Mouse (Mus musculus) midbrain, embryonic 14.5 days (tissue): ENCODE data around the gene Lamtor4. TPM values are rescaled to one million over a fixed set of nuclear protein-coding genes. Genes with fewer than 3 reads are reported as not detected.

Experiments used
- ATAC-seq: fragments of 200-750 bp; cut with Nextera tagmentation; 2 replicates; pipeline ENCODE4 v1.8.0; 2017; ENCODE audit warnings: moderate number of reproducible peaks, moderate library complexity; ENCODE audit not compliant: low FRiP score, low TSS enrichment
- DNase-seq: peaks from one replicate; pipeline ENCODE4 v3.0.0-alpha.2; 2015
- H3K27ac ChIP-seq: fragments of 300-500 bp; sonication (generic); replicated peaks from 2 replicates; pipeline ENCODE4 v1.5.1; 2014; ENCODE audit warnings: mild to moderate bottlenecking, low read depth, low read length, moderate library complexity
- H3K27me3 ChIP-seq: fragments of 300-500 bp; sonication (generic); 2 replicates; pipeline ENCODE4 v1.6.1; 2014; ENCODE audit warnings: low read length, control low read depth, mixed read lengths; ENCODE audit not compliant: control insufficient read depth, insufficient read depth
- H3K36me3 ChIP-seq: fragments of 300-500 bp; sonication (generic); 2 replicates; pipeline ENCODE4 v1.6.1; 2014; ENCODE audit warnings: low read length, control low read depth; ENCODE audit not compliant: control insufficient read depth, insufficient read depth
- H3K4me1 ChIP-seq: fragments of 300-500 bp; sonication (generic); 2 replicates; pipeline ENCODE4 v1.6.1; 2014; ENCODE audit warnings: mild to moderate bottlenecking, antibody characterized with exemption, low read length, control low read depth; ENCODE audit not compliant: control insufficient read depth, insufficient read depth
- H3K4me2 ChIP-seq: fragments of 300-500 bp; sonication (generic); 2 replicates; pipeline ENCODE4 v1.6.1; 2014; ENCODE audit warnings: mild to moderate bottlenecking, low read length, moderate library complexity
- H3K4me3 ChIP-seq: fragments of 300-500 bp; sonication (generic); replicated peaks from 2 replicates; pipeline ENCODE4 v1.5.1; 2014; ENCODE audit warnings: low read depth, low read length
- H3K9ac ChIP-seq: fragments of 300-500 bp; sonication (generic); replicated peaks from 2 replicates; pipeline ENCODE4 v1.6.1; 2014; ENCODE audit warnings: mild to moderate bottlenecking, low read length, moderate library complexity
- H3K9me3 ChIP-seq: fragments of 300-500 bp; sonication (generic); 2 replicates; pipeline ENCODE4 v1.6.1; 2016; ENCODE audit warnings: low read length, control low read depth, mixed read lengths; ENCODE audit not compliant: control insufficient read depth
- WGBS: fragments of 180-500 bp; shearing (Covaris S2); extraction: QIAGEN DNeasy Blood & Tissue Kit; methylation state at CpG from one replicate; pipeline ENCODE4 v1.1.7; 2014; 5-methylcytosine and 5-hydroxymethylcytosine counted together
- polyA plus RNA-seq: library from polyadenylated mRNA; unstranded; fragments of >200 nt; fragmentation: Nextera tagmentation; extraction: Ambion mirVana; gene quantifications from 2 replicates; pipeline ENCODE4 v1.2.1, GENCODE M21; 2014

Gene Lamtor4
- polyA plus RNA-seq, 1 experiment from 2014 or later = 71.5 TPM

- WGBS = 90% methylated on average over 10 of the region's 10 CpGs
- Histone ChIP-seq H3K4me3 (no peak overlapping the region), H3K27ac (no peak overlapping the region), H3K9me3 (no peaks in the 10 kb centered on the region), H3K9ac (no peak overlapping the region), H3K4me2 (no peak overlapping the region), H3K36me3 (peaks cover 47% of the 10 kb centered on the region), H3K27me3 (no peaks in the 10 kb centered on the region), H3K4me1 (peaks cover 12% of the 10 kb centered on the region; the same call in 1 of the 2 replicates)
- ATAC-seq = no peak
- no peak for DNase-seq
Observed at GRCm38 (mm10) chr5:138256966-138257584, 1.8 kb downstream of the Lamtor4 start.

GRCm38 (mm10) chr5:138257585-138257978 is 2.3 kb downstream of the Lamtor4 start:
- H3K9ac ChIP-seq = no peak overlapping the region
- H3K9me3 ChIP-seq = no peaks in the 10 kb centered on the region
- ATAC-seq (no peak), DNase-seq (no peak)
- no peak overlapping the region for H3K4me3 ChIP-seq
- H3K4me1 ChIP-seq = peaks cover 16% of the 10 kb centered on the region
- no peak overlapping the region for H3K27ac ChIP-seq
- WGBS = 92% methylated on average over 4 of the region's 4 CpGs
- H3K4me2 ChIP-seq = no peak overlapping the region
- no peaks in the 10 kb centered on the region for H3K27me3 ChIP-seq
- H3K36me3 ChIP-seq = peaks cover 49% of the 10 kb centered on the region

- H3K27me3 ChIP-seq = no peaks in the 10 kb centered on the region
- 77% methylated on average over 3 of the region's 3 CpGs for WGBS
Observed at GRCm38 (mm10) chr5:138258078-138258477, 2.8 kb downstream of the Lamtor4 start.

GRCm38 (mm10) chr5:138258542-138258941 is 3.3 kb downstream of the Lamtor4 start:
- DNase-seq (no peak), ATAC-seq (no peak)
- peaks cover 49% of the 10 kb centered on the region for H3K36me3 ChIP-seq
- no peak overlapping the region for H3K27ac ChIP-seq
- WGBS = 90% methylated on average over 6 of the region's 6 CpGs
- no peak overlapping the region for H3K4me3 ChIP-seq
- peaks cover 23% of the 10 kb centered on the region for H3K4me1 ChIP-seq
- no peaks in the 10 kb centered on the region for H3K27me3 ChIP-seq
- no peak overlapping the region for H3K4me2 ChIP-seq
- no peaks in the 10 kb centered on the region for H3K9me3 ChIP-seq
- no peak overlapping the region for H3K9ac ChIP-seq

More at GRCm38 (mm10) chr5:138258078-138258477, 2.8 kb downstream of the Lamtor4 start:
- Histone ChIP-seq H3K9me3 (no peaks in the 10 kb centered on the region), H3K27ac (no peak overlapping the region), H3K4me3 (no peak overlapping the region), H3K36me3 (peaks cover 49% of the 10 kb centered on the region), H3K4me2 (no peak overlapping the region), H3K4me1 (peaks cover 21% of the 10 kb centered on the region), H3K9ac (no peak overlapping the region)
- DNase-seq (no peak), ATAC-seq (no peak)

GRCm38 (mm10) chr5:138258993-138259392 is 3.7 kb downstream of the Lamtor4 start:
- H3K36me3 ChIP-seq = peaks cover 49% of the 10 kb centered on the region
- DNase-seq (no peak), ATAC-seq (no peak)
- WGBS = 83% methylated on average over 7 of the region's 7 CpGs
- no peak overlapping the region for H3K9ac ChIP-seq
- H3K4me1 ChIP-seq = peaks cover 23% of the 10 kb centered on the region
- H3K27me3 ChIP-seq = no peaks in the 10 kb centered on the region
- no peak overlapping the region for H3K4me2 ChIP-seq
- no peaks in the 10 kb centered on the region for H3K9me3 ChIP-seq
- H3K27ac ChIP-seq = no peak overlapping the region
- H3K4me3 ChIP-seq = no peak overlapping the region

- Histone ChIP-seq H3K36me3 (peaks cover 49% of the 10 kb centered on the region), H3K4me1 (peaks cover 26% of the 10 kb centered on the region), H3K9me3 (no peaks in the 10 kb centered on the region), H3K27me3 (no peaks in the 10 kb centered on the region), H3K27ac (no peak overlapping the region), H3K9ac (no peak overlapping the region), H3K4me2 (no peak overlapping the region), H3K4me3 (no peak overlapping the region)
- DNase-seq = no peak
- ATAC-seq = no peak
- 87% methylated on average over 10 of the region's 10 CpGs for WGBS
Observed at GRCm38 (mm10) chr5:138260051-138260450, 4.8 kb downstream of the Lamtor4 start.

- ATAC-seq (no peak), DNase-seq (no peak)
- Histone ChIP-seq H3K4me2 (no peak overlapping the region), H3K9ac (no peak overlapping the region), H3K9me3 (no peaks in the 10 kb centered on the region), H3K27me3 (no peaks in the 10 kb centered on the region), H3K4me3 (no peak overlapping the region), H3K4me1 (peaks cover 25% of the 10 kb centered on the region), H3K27ac (no peak overlapping the region), H3K36me3 (peaks cover 52% of the 10 kb centered on the region)
- WGBS = 96% methylated on average over 11 of the region's 11 CpGs
Observed at GRCm38 (mm10) chr5:138260834-138261233, 5.6 kb downstream of the Lamtor4 start.

GRCm38 (mm10) chr5:138262001-138262400 is 6.7 kb downstream of the Lamtor4 start:
- H3K4me2 ChIP-seq = peak overlapping the region; percentile 98
- peaks cover 60% of the 10 kb centered on the region for H3K36me3 ChIP-seq
- H3K9me3 ChIP-seq = no peaks in the 10 kb centered on the region
- WGBS = 87% methylated on average over 4 of the region's 4 CpGs
- peaks cover 19% of the 10 kb centered on the region for H3K4me1 ChIP-seq
- no peak overlapping the region for H3K27ac ChIP-seq
- ATAC-seq = no peak
- peak overlapping the region; percentile 34; the same call in 1 of the 2 replicates for H3K9ac ChIP-seq
- no peak for DNase-seq
- no peaks in the 10 kb centered on the region for H3K27me3 ChIP-seq
- H3K4me3 ChIP-seq = peak overlapping the region; percentile 94; the same call in 1 of the 2 replicates

GRCm38 (mm10) chr5:138262582-138263240 is 7.4 kb downstream of the Lamtor4 start:
- Histone ChIP-seq H3K4me1 (peaks cover 19% of the 10 kb centered on the region), H3K27me3 (no peaks in the 10 kb centered on the region), H3K36me3 (peaks cover 56% of the 10 kb centered on the region), H3K9me3 (no peaks in the 10 kb centered on the region), H3K4me3 (peak overlapping the region; percentile 94), H3K9ac (peak overlapping the region; percentile 94), H3K27ac (no peak overlapping the region), H3K4me2 (peak overlapping the region; percentile 98)
- ATAC-seq = no peak
- no peak for DNase-seq
- WGBS = 66% methylated on average over 18 of the region's 18 CpGs
